Mouse (Mus musculus) liver, postnatal 0 days (tissue): ENCODE data around the gene Sema5b.

Source experiments
- CTCF ChIP-seq: sonication (generic); IDR thresholded peaks from 2 replicates; pipeline ENCODE4 v1.5.1; 2016; ENCODE audit warnings: antibody characterized with exemption, low read depth
- EP300 ChIP-seq: IDR thresholded peaks from 2 replicates; pipeline ENCODE4 v1.6.1; 2016; ENCODE audit warnings: antibody characterized with exemption, low read depth, mild to moderate bottlenecking

- TF ChIP-seq CTCF (no peak), EP300 (no peak)
These were observed 44.3 kb downstream of the Sema5b start for GRCm38 (mm10) chr16:35585126-35585694.
